Mouse (Mus musculus) embryonic facial prominence, embryonic 11.5 days (tissue): ENCODE results near the gene Otud7a. TPM values are rescaled to one million over a fixed set of nuclear protein-coding genes. Genes with fewer than 3 reads are reported as not detected.

Experiments used
- ATAC-seq: fragments of 200-750 bp; cut with Nextera tagmentation; replicated peaks from 2 replicates; pipeline ENCODE4 v1.8.0; 2017; ENCODE audit warnings: low read depth; ENCODE audit not compliant: insufficient number of reproducible peaks, low FRiP score, low TSS enrichment
- DNase-seq: peaks from one replicate; pipeline ENCODE4 v3.0.0-alpha.2; 2015; ENCODE audit warnings: low spot score
- H3K27ac ChIP-seq: fragments of 300-500 bp; sonication (generic); replicated peaks from 2 replicates; pipeline ENCODE4 v1.5.1; 2014; ENCODE audit warnings: mild to moderate bottlenecking, low read depth, low read length, control low read depth
- H3K27me3 ChIP-seq: fragments of 300-500 bp; sonication (generic); 2 replicates; pipeline ENCODE4 v1.6.1; 2014; ENCODE audit warnings: mild to moderate bottlenecking, low read length, moderate library complexity, mixed read lengths; ENCODE audit not compliant: control insufficient read depth, insufficient read depth
- H3K36me3 ChIP-seq: fragments of 300-500 bp; sonication (generic); replicated peaks from 2 replicates; pipeline ENCODE4 v1.6.1; 2014; ENCODE audit warnings: low read depth, mild to moderate bottlenecking, low read length, moderate library complexity, mixed read lengths; ENCODE audit not compliant: control insufficient read depth, insufficient read depth
- H3K4me1 ChIP-seq: fragments of 300-500 bp; sonication (generic); 2 replicates; pipeline ENCODE4 v1.6.1; 2014; ENCODE audit warnings: low read length, mixed read lengths; ENCODE audit not compliant: control insufficient read depth, insufficient read depth
- H3K4me2 ChIP-seq: fragments of 300-500 bp; sonication (generic); 2 replicates; pipeline ENCODE4 v1.6.1; 2014; ENCODE audit warnings: low read depth, mild to moderate bottlenecking, control low read depth, low read length, moderate library complexity
- H3K4me3 ChIP-seq: fragments of 300-500 bp; sonication (generic); 2 replicates; pipeline ENCODE4 v1.5.1; 2014; ENCODE audit warnings: low read depth, low read length, control low read depth
- H3K9ac ChIP-seq: fragments of 300-500 bp; sonication (generic); replicated peaks from 2 replicates; pipeline ENCODE4 v1.6.1; 2014; ENCODE audit warnings: mild to moderate bottlenecking, control low read depth, low read length
- H3K9me3 ChIP-seq: fragments of 300-500 bp; sonication (generic); replicated peaks from 2 replicates; pipeline ENCODE4 v1.6.1; 2016; ENCODE audit warnings: mild to moderate bottlenecking, low read length, inconsistent platforms, mixed read lengths; ENCODE audit not compliant: control insufficient read depth
- WGBS: fragments of 180-500 bp; shearing (Covaris S2); extraction: QIAGEN DNeasy Blood & Tissue Kit; methylation state at CpG from one replicate; pipeline ENCODE4 v1.1.7; 2014; 5-methylcytosine and 5-hydroxymethylcytosine counted together
- polyA plus RNA-seq: library from polyadenylated mRNA; unstranded; fragments of >200 nt; fragmentation: Nextera tagmentation; extraction: Ambion mirVana; gene quantifications from 2 replicates; pipeline ENCODE4 v1.2.1, GENCODE M21; 2014

The Otud7a gene
- polyA plus RNA-seq, 1 experiment from 2014 or later, result 0.90 TPM

GRCm38 (mm10) chr7:63516141-63516895 is 71.8 kb downstream of the Otud7a start:
- no peak overlapping the region for H3K27ac ChIP-seq
- H3K36me3 ChIP-seq, result no peaks in the 10 kb centered on the region
- ATAC-seq, result no peak
- no peaks in the 10 kb centered on the region for H3K4me1 ChIP-seq
- H3K4me2 ChIP-seq, result no peak overlapping the region
- H3K9me3 ChIP-seq, result no peaks in the 10 kb centered on the region
- no peak overlapping the region for H3K9ac ChIP-seq
- no peak overlapping the region for H3K4me3 ChIP-seq
- H3K27me3 ChIP-seq, result no peaks in the 10 kb centered on the region
- DNase-seq, result no peak
- WGBS, result 87% methylated on average over 5 of the region's 5 CpGs

GRCm38 (mm10) chr7:63520299-63520698 is 75.7 kb downstream of the Otud7a start:
- 92% methylated on average over 1 of the region's 1 CpGs for whole genome bisulfite sequencing
- Histone ChIP-seq H3K36me3 (no peaks in the 10 kb centered on the region), H3K4me1 (no peaks in the 10 kb centered on the region), H3K9me3 (no peaks in the 10 kb centered on the region), H3K27ac (no peak overlapping the region), H3K4me3 (no peak overlapping the region), H3K9ac (no peak overlapping the region), H3K27me3 (no peaks in the 10 kb centered on the region), H3K4me2 (no peak overlapping the region)
- ATAC-seq (no peak), DNase-seq (no peak)

DNA sequence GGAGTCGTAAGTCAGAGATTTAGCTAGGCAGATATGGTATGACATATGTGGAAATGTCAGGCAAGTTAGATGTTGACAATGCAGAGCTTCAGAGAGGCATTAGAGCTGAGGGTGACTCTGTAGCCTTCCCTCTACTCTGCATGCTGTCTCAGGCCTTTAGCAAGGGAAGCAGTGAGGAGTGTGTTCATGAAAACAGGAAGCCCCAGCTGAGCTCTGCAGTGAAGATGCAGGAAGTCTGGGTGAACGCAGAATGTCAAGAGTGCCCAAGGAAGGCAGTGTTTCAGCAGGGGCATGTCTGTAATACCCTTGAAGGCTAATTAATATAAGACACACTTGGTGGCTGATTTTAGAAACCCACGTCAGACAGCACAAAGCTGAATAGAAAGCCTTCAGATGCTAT is 77.9 kb downstream of the Otud7a start:
- Histone ChIP-seq H3K36me3 (no peaks in the 10 kb centered on the region), H3K27me3 (no peaks in the 10 kb centered on the region), H3K9me3 (no peaks in the 10 kb centered on the region), H3K4me3 (no peak overlapping the region), H3K9ac (no peak overlapping the region), H3K4me1 (no peaks in the 10 kb centered on the region), H3K4me2 (no peak overlapping the region), H3K27ac (no peak overlapping the region)
- ATAC-seq, result no peak
- DNase-seq, result no peak
- 72% methylated on average over 3 of the region's 3 CpGs for WGBS

DNA sequence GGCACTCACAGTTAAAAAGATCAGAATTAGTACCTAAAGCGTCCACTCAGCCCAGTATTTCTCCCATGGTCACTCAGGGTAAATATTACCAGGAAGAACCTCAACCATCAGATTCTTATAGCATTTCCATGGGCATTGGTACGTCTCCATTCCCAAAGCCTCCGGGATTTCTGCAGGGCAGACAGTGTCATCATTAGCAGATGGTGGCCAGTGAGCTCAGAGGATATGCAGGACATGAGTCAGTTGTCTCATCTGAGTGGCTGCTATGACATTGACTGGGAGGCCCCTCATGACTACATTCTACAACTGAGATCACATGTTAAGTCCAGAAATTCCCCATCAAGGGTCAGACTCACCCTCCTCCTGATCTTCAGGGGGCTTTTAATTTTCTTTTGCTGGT is 78.5 kb downstream of the Otud7a start:
- no peak for ATAC-seq
- 80% methylated on average over 3 of the region's 3 CpGs for whole genome bisulfite sequencing
- no peak for DNase-seq
- Histone ChIP-seq H3K9me3 (no peaks in the 10 kb centered on the region), H3K27ac (no peak overlapping the region), H3K9ac (no peak overlapping the region), H3K36me3 (no peaks in the 10 kb centered on the region), H3K4me2 (no peak overlapping the region), H3K27me3 (no peaks in the 10 kb centered on the region), H3K4me1 (no peaks in the 10 kb centered on the region), H3K4me3 (no peak overlapping the region)

- ATAC-seq (no peak), DNase-seq (no peak)
- Histone ChIP-seq H3K9me3 (no peaks in the 10 kb centered on the region), H3K4me1 (no peaks in the 10 kb centered on the region), H3K4me3 (no peak overlapping the region), H3K9ac (no peak overlapping the region), H3K27ac (no peak overlapping the region), H3K4me2 (no peak overlapping the region), H3K36me3 (no peaks in the 10 kb centered on the region), H3K27me3 (no peaks in the 10 kb centered on the region)
- WGBS, result 95% methylated on average over 4 of the region's 4 CpGs
Measured at GRCm38 (mm10) chr7:63540293-63540692, 95.7 kb downstream of the Otud7a start.

- Histone ChIP-seq H3K4me1 (no peaks in the 10 kb centered on the region), H3K36me3 (no peaks in the 10 kb centered on the region), H3K4me2 (no peak overlapping the region), H3K27ac (no peak overlapping the region), H3K4me3 (no peak overlapping the region), H3K27me3 (no peaks in the 10 kb centered on the region), H3K9me3 (no peaks in the 10 kb centered on the region), H3K9ac (no peak overlapping the region)
- ATAC-seq, result no peak
- WGBS, result 83% methylated on average over 1 of the region's 1 CpGs
- no peak for DNase-seq
Measured at GRCm38 (mm10) chr7:63554457-63554856, 109.9 kb downstream of the Otud7a start.

DNA sequence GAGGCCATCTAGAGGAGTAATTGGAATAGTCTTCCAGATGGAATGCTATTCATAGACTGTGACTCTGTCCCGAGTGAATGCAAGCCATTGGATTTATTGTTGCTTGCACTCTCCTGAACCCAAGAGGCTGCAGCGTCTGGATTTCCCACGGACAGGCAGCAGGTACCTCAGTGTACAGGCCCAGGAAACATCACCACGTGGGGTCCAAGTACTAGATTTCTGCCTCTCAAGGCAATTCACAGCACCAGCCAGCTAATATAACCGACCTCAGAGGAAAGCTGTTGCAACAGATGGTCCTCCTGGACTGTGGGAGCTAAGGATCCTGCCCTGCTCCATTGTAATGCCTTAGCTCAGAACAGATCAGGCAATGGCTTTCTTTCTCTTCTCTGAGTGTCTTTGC is 111.8 kb downstream of the Otud7a start:
- 71% methylated on average over 5 of the region's 5 CpGs for WGBS

DNA sequence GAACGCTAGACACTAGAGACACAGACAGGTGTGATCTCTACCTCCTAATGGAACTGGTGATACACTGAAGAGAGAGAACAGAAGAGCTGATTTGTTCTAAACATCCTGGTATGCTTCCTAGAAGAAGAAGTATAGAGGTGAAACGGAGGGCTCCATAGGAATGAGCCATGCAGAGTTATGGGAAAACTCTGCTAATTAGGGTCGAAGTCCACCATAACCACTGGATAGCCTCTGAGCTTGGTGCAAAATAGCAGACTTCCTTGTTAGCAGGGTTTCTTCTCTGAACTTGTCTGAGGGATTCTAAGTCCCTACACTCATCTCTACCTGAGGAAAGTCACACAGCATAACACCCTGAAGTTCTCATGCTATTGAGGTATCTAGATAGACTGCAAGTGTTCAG is 114.4 kb downstream of the Otud7a start:
- Histone ChIP-seq H3K9me3 (no peaks in the 10 kb centered on the region), H3K36me3 (no peaks in the 10 kb centered on the region), H3K4me3 (no peak overlapping the region), H3K27ac (no peak overlapping the region), H3K4me2 (no peak overlapping the region), H3K4me1 (no peaks in the 10 kb centered on the region), H3K9ac (no peak overlapping the region), H3K27me3 (no peaks in the 10 kb centered on the region)
- ATAC-seq (no peak), DNase-seq (no peak)
- 82% methylated on average over 3 of the region's 3 CpGs for whole genome bisulfite sequencing

More for the DNA sequence above, 111.8 kb downstream of the Otud7a start:
- Histone ChIP-seq H3K9me3 (no peaks in the 10 kb centered on the region), H3K4me2 (no peak overlapping the region), H3K9ac (no peak overlapping the region), H3K27me3 (no peaks in the 10 kb centered on the region), H3K36me3 (no peaks in the 10 kb centered on the region), H3K4me3 (no peak overlapping the region), H3K27ac (no peak overlapping the region), H3K4me1 (no peaks in the 10 kb centered on the region)
- DNase-seq, result no peak
- no peak for ATAC-seq
